Comparison of ENCODE assay signal across 25 mouse cellular contexts in the genomic region with DNA sequence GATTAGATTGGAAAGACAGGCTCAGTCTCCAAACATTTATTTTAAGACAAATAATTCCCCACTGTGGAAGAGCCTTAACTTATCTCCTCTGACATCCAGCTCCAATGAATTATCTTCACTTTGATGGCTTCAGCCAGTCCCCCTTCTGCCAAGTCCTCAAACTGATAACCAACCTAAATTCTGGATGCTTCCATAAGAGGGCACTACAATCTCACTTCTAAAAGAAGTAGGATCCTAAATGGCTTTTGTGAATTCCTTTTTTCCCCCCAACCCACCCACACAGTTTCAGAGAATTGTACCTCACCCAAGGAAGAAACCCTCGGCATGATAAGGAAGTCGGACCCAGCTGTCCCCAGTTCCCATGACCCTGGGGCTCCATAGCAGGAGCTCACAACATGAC. TPM values are rescaled to one million over a fixed set of nuclear protein-coding genes. Genes with fewer than 3 reads are reported as not detected.
A peak's percentile ranks its signal among the peaks of the same experiment; 100 is the strongest.
DNase-seq lines count a peak whose midpoint lies in the region; ATAC-seq and TF ChIP-seq lines count a peak whose summit lies in the region.
"Had no signal": no experiment of that assay in that cellular context is flagged by ENCODE, and none has a peak within 500 bp of the region (broad histone marks: within the 10 kb centered on the region; RNA-seq: fewer than 3 reads in every experiment).

No protein-coding gene starts in this region.

- no peak overlapping the region for H3K27ac ChIP-seq in gastrocnemius, adult 2 months
- no peak overlapping the region for H3K27ac ChIP-seq in left cerebral cortex, adult 2 months
- H3K27ac ChIP-seq: forebrain, embryonic 13.5 days; hindbrain, embryonic 12.5 days had no signal

- ATAC-seq in CD4-positive, CD25-positive, alpha-beta regulatory T cell, adult 4 months = no peak
- ATAC-seq: forebrain, embryonic 13.5 days had no signal

- TF ChIP-seq CTCF in gastrocnemius, adult 2 months (IDR thresholded peaks at IDR 0.05) = peak; percentile 33; the same call in 1 of the 2 replicates
- TF ChIP-seq CTCF in left cerebral cortex, adult 2 months (IDR thresholded peaks at IDR 0.05) = peak; percentile 52

- intact Hi-C loops in gastrocnemius, adult 2 months (cut with DNase I) = no loop called here
- intact Hi-C loops in left cerebral cortex, adult 2 months (cut with DNase I) = loop anchor here (5.0 kb wide), 1 partner anchor 271 kb away; no protein-coding TSS in a partner anchor

- no peak overlapping the region for H3K4me3 ChIP-seq in gastrocnemius, adult 2 months
- no peak overlapping the region for H3K4me3 ChIP-seq in left cerebral cortex, adult 2 months
- H3K4me3 ChIP-seq: forebrain, embryonic 13.5 days; hindbrain, embryonic 12.5 days had no signal

- DNase-seq in gastrocnemius, adult 2 months = no peak
- no peak for DNase-seq in gastrocnemius, adult 18-20 months (ENCODE audit: low spot score)
- DNase-seq in left cerebral cortex, adult 2 months (ENCODE audit: extremely low spot score in 1 of 2, low spot score in 2 of 2) = no peak
- no peak for DNase-seq in left cerebral cortex, adult 11 months (ENCODE audit: low spot score)
- peak; percentile 32 for DNase-seq in 3T3-L1 (ENCODE audit: low read depth, low spot score)
- peak; percentile 42 for DNase-seq in brain, adult 2 months (ENCODE audit: low read depth, low spot score)
- DNase-seq in cerebellum, adult 11-12 months = no peak
- DNase-seq: adrenal gland, adult 2 months; B cell, adult 2 months; cerebellum, adult 11 months; cerebellum, postnatal 25 days; heart, adult 18-20 months; kidney, adult 11 months; kidney, postnatal 25 days; layer of hippocampus, adult 9-11 months; thymus, postnatal 4 days had no signal

RNA-seq across cellular contexts. Expression of gene Slc6a9, which starts 23.4 kb away (rescaled TPM):
- total RNA-seq in gastrocnemius, adult 2 months (2021) = 1 to 10 TPM; 5.0 to 7.0 TPM
- total RNA-seq in gastrocnemius, adult 18-20 months (2021) = 1 to 10 TPM; 5.7 to 6.0 TPM
- total RNA-seq in left cerebral cortex, adult 2 months (2021) = 10 to 100 TPM; 34.2 to 35.4 TPM
- polyA plus RNA-seq in CD4-positive, CD25-positive, alpha-beta regulatory T cell, adult 4 months (2017; shearing (Covaris generic)) = 1 to 10 TPM in 1 of 2 experiments, not detected in 1; 1.0 TPM

RNA-seq across cellular contexts. Expression of gene Klf17, which starts 45.5 kb away (rescaled TPM):
- not detected for total RNA-seq in gastrocnemius, adult 2 months (2021)
- not detected for total RNA-seq in gastrocnemius, adult 18-20 months (2021)
- total RNA-seq in left cerebral cortex, adult 2 months (2021) = not detected
- not detected for polyA plus RNA-seq in CD4-positive, CD25-positive, alpha-beta regulatory T cell, adult 4 months (2017; shearing (Covaris generic))
- total RNA-seq: adrenal gland, adult 2 months; gastrocnemius, adult 8-10 months; heart, adult 18-20 months; left cerebral cortex, postnatal 36 days; liver, adult 2 months had no signal
- polyA plus RNA-seq: adrenal gland, adult 2 months; forebrain, embryonic 13.5 days; heart, embryonic 16.5 days; hindbrain, embryonic 12.5 days; liver, adult 2 months; lung, embryonic 16.5 days; neural tube, embryonic 14.5 days had no signal

Comparison
In these comparisons a context has a peak if more than half of its experiments do, and no peak if none do; other contexts are left out.
1. DNase-seq: peak in 3T3-L1 (single experiment) and brain, adult 2 months (single experiment); none in gastrocnemius, adult 2 months (single experiment), gastrocnemius, adult 18-20 months (single experiment), left cerebral cortex, adult 2 months (0 of 2), left cerebral cortex, adult 11 months (single experiment) and cerebellum, adult 11-12 months (single experiment).
2. RNA of gene Slc6a9, which starts 23.4 kb away (total RNA-seq): 34.2 to 35.4 TPM in left cerebral cortex, adult 2 months; 5.0 to 7.0 TPM in gastrocnemius, adult 2 months and 5.7 to 6.0 TPM in gastrocnemius, adult 18-20 months; every median in the first group is over 4 times any median in the second.